Mouse (Mus musculus) forebrain, embryonic 13.5 days (tissue): ENCODE measurements around the gene Sebox. TPM values are rescaled to one million over a fixed set of nuclear protein-coding genes. Genes with fewer than 3 reads are reported as not detected.

Experiments
- ATAC-seq: fragments of 200-750 bp; cut with Nextera tagmentation; 2 replicates; pipeline ENCODE4 v1.8.0; 2017
- H3K27ac ChIP-seq: fragments of 300-500 bp; sonication (generic); 2 replicates; pipeline ENCODE4 v1.5.1; 2015; ENCODE audit warnings: inconsistent platforms, mild to moderate bottlenecking, moderate library complexity
- H3K27me3 ChIP-seq: fragments of 300-500 bp; sonication (generic); 2 replicates; pipeline ENCODE4 v1.6.1; 2015; ENCODE audit warnings: mild to moderate bottlenecking, inconsistent platforms
- H3K36me3 ChIP-seq: fragments of 300-500 bp; sonication (generic); 2 replicates; pipeline ENCODE4 v1.6.1; 2015; ENCODE audit warnings: mild to moderate bottlenecking, inconsistent platforms; ENCODE audit not compliant: poor library complexity, severe bottlenecking
- H3K4me1 ChIP-seq: fragments of 300-500 bp; sonication (generic); 2 replicates; pipeline ENCODE4 v1.6.1; 2015; ENCODE audit warnings: inconsistent platforms
- H3K4me2 ChIP-seq: fragments of 300-500 bp; sonication (generic); 2 replicates; pipeline ENCODE4 v1.6.1; 2015; ENCODE audit warnings: inconsistent platforms, mild to moderate bottlenecking, moderate library complexity
- H3K4me3 ChIP-seq: fragments of 300-500 bp; sonication (generic); 2 replicates; pipeline ENCODE4 v1.5.1; 2015; ENCODE audit warnings: mild to moderate bottlenecking, inconsistent platforms
- H3K9ac ChIP-seq: fragments of 300-500 bp; sonication (generic); 2 replicates; pipeline ENCODE4 v1.6.1; 2015; ENCODE audit warnings: mild to moderate bottlenecking, inconsistent platforms
- H3K9me3 ChIP-seq: fragments of 300-500 bp; sonication (generic); replicated peaks from 2 replicates; pipeline ENCODE4 v1.6.1; 2016; ENCODE audit warnings: inconsistent platforms
- WGBS: fragments of 180-500 bp; shearing (Covaris S2); methylation state at CpG from one replicate; pipeline ENCODE4 v1.1.7; 2015; 5-methylcytosine and 5-hydroxymethylcytosine counted together
- polyA plus RNA-seq: library from polyadenylated mRNA; unstranded; fragments of >200 nt; fragmentation: Nextera tagmentation; extraction: Ambion mirVana; gene quantifications from 2 replicates; pipeline ENCODE4 v1.2.1, GENCODE M21; 2015

The Sebox gene
- polyA plus RNA-seq, 1 experiment from 2014 or later: 0.36 TPM

GRCm38 (mm10) chr11:78544449-78545111, 41.3 kb downstream of the Sebox start:
- H3K9ac ChIP-seq: no peak overlapping the region
- H3K36me3 ChIP-seq: peaks cover 40% of the 10 kb centered on the region
- H3K27ac ChIP-seq: no peak overlapping the region
- H3K4me2 ChIP-seq: no peak overlapping the region
- H3K4me3 ChIP-seq: no peak overlapping the region
- H3K4me1 ChIP-seq: peaks cover 18% of the 10 kb centered on the region
- no peak for ATAC-seq
- WGBS: 94% methylated on average over 7 of the region's 7 CpGs
- H3K27me3 ChIP-seq: no peaks in the 10 kb centered on the region
- H3K9me3 ChIP-seq: no peaks in the 10 kb centered on the region

GRCm38 (mm10) chr11:78545181-78545580, 41.9 kb downstream of the Sebox start:
- H3K27ac ChIP-seq: no peak overlapping the region
- H3K4me2 ChIP-seq: no peak overlapping the region
- no peaks in the 10 kb centered on the region for H3K27me3 ChIP-seq
- H3K9me3 ChIP-seq: no peaks in the 10 kb centered on the region
- H3K36me3 ChIP-seq: peaks cover 34% of the 10 kb centered on the region
- no peak overlapping the region for H3K4me3 ChIP-seq
- H3K9ac ChIP-seq: no peak overlapping the region
- H3K4me1 ChIP-seq: peaks cover 24% of the 10 kb centered on the region
- WGBS: 64% methylated on average over 8 of the region's 8 CpGs
- ATAC-seq: no peak

- Histone ChIP-seq H3K4me3 (no peak overlapping the region), H3K27me3 (no peaks in the 10 kb centered on the region), H3K4me1 (peaks cover 27% of the 10 kb centered on the region), H3K9me3 (no peaks in the 10 kb centered on the region), H3K9ac (no peak overlapping the region), H3K4me2 (peak overlapping the region; percentile 80; the same call in 1 of the 2 replicates), H3K36me3 (peaks cover 9% of the 10 kb centered on the region), H3K27ac (no peak overlapping the region; the same call in 1 of the 2 replicates)
- 89% methylated on average over 2 of the region's 2 CpGs for WGBS
- no peak for ATAC-seq
Measured at GRCm38 (mm10) chr11:78547718-78548460, 44.6 kb downstream of the Sebox start.

GRCm38 (mm10) chr11:78549491-78549987, 46.3 kb downstream of the Sebox start:
- no peak overlapping the region for H3K27ac ChIP-seq
- peak overlapping the region; percentile 62 for H3K4me3 ChIP-seq
- WGBS: 14% methylated on average over 5 of the region's 5 CpGs
- peak overlapping the region; percentile 77 for H3K9ac ChIP-seq
- no peaks in the 10 kb centered on the region for H3K27me3 ChIP-seq
- ATAC-seq: no peak
- peak overlapping the region; percentile 80 for H3K4me2 ChIP-seq
- peaks cover 27% of the 10 kb centered on the region for H3K4me1 ChIP-seq
- 0 out of 2 replicates have a peak, but pooled peaks cover 5% of the 10 kb centered on the region for H3K36me3 ChIP-seq
- no peaks in the 10 kb centered on the region for H3K9me3 ChIP-seq

- WGBS: under 1% methylated on average over 60 of the region's 60 CpGs
- peak within 1 kb of the TSS; percentile 77 for H3K9ac ChIP-seq
- ATAC-seq: peak; percentile 100
Measured at GRCm38 (mm10) chr11:78550168-78551058, 47.2 kb downstream of the Sebox start, which contains the start of gene Tmem97. Gene Tmem97, minus strand, starts transcription at chr11:78550777.

GRCm38 (mm10) chr11:78551059-78551398, 47.8 kb downstream of the Sebox start:
- H3K4me1 ChIP-seq: peaks cover 27% of the 10 kb centered on the region
- peak overlapping the region; percentile 81 for H3K27ac ChIP-seq
- no peaks in the 10 kb centered on the region for H3K27me3 ChIP-seq
- peak; percentile 57 for ATAC-seq
- peak overlapping the region; percentile 80 for H3K4me2 ChIP-seq
- H3K9ac ChIP-seq: peak overlapping the region; percentile 65
- WGBS: 34% methylated on average over 6 of the region's 6 CpGs
- H3K9me3 ChIP-seq: no peaks in the 10 kb centered on the region
- 0 out of 2 replicates have a peak, but pooled peaks cover 5% of the 10 kb centered on the region for H3K36me3 ChIP-seq
- peak overlapping the region; percentile 62 for H3K4me3 ChIP-seq

More at GRCm38 (mm10) chr11:78550168-78551058, 47.2 kb downstream of the Sebox start, which contains the start of gene Tmem97:
- Histone ChIP-seq H3K36me3 (0 out of 2 replicates have a peak, but pooled peaks cover 5% of the 10 kb centered on the region), H3K4me3 (peak within 1 kb of the TSS; percentile 62), H3K9me3 (no peaks in the 10 kb centered on the region), H3K27ac (peak within 1 kb of the TSS; percentile 81), H3K4me2 (peak within 1 kb of the TSS; percentile 80), H3K27me3 (no peaks in the 10 kb centered on the region), H3K4me1 (peaks cover 27% of the 10 kb centered on the region)

Other genes with a start within 250 kb of the Sebox start
- gene 2610507B11Rik, start 241.7 kb upstream of the Sebox start, polyA plus RNA-seq: 61.8 and 73.0 TPM in 2 replicates
- gene BC030499, start 212.6 kb upstream of the Sebox start, polyA plus RNA-seq: 0.18 and 0.35 TPM in 2 replicates
- gene Spag5, start 201.9 kb upstream of the Sebox start, polyA plus RNA-seq: 41.8 and 46.4 TPM in 2 replicates
- gene Aldoc, start 180.5 kb upstream of the Sebox start, polyA plus RNA-seq: 135 and 142 TPM in 2 replicates
- gene Pigs, start 175.0 kb upstream of the Sebox start, polyA plus RNA-seq: 55.0 and 62.0 TPM in 2 replicates
- gene Unc119, start 160.0 kb upstream of the Sebox start, polyA plus RNA-seq: 68.7 and 70.2 TPM in 2 replicates
- not detected in 2 replicates for gene Foxn1, start 116.9 kb upstream of the Sebox start, polyA plus RNA-seq
- not detected in 2 replicates for gene Slc13a2, start 81.2 kb upstream of the Sebox start, polyA plus RNA-seq
- 15.7 and 16.2 TPM in 2 replicates for gene Slc46a1, start 37.8 kb upstream of the Sebox start, polyA plus RNA-seq
- gene Sarm1, start 5.7 kb upstream of the Sebox start, polyA plus RNA-seq: 34.6 and 36.2 TPM in 2 replicates
- gene Vtn, start 4.4 kb upstream of the Sebox start, polyA plus RNA-seq: 38.4 and 53.3 TPM in 2 replicates
- 85.9 and 86.6 TPM in 2 replicates for gene Tmem199, start 8.7 kb downstream of the Sebox start, polyA plus RNA-seq
- gene Poldip2, start 8.7 kb downstream of the Sebox start, polyA plus RNA-seq: 170 and 176 TPM in 2 replicates
- gene Tnfaip1, start 32.9 kb downstream of the Sebox start, polyA plus RNA-seq: 65.6 and 71.9 TPM in 2 replicates
- gene Ift20, start 32.9 kb downstream of the Sebox start, polyA plus RNA-seq: 92.2 and 114 TPM in 2 replicates
- 45.9 and 49.0 TPM in 2 replicates for gene Tmem97, start 47.3 kb downstream of the Sebox start, polyA plus RNA-seq
- 34.1 and 34.2 TPM in 2 replicates for gene Nlk, start 193.9 kb downstream of the Sebox start, polyA plus RNA-seq
- 39.5 and 39.8 TPM in 2 replicates for gene Ccnq, start 248.3 kb downstream of the Sebox start, polyA plus RNA-seq